Mouse (Mus musculus): ENCODE results near the gene Hes1.

Gene Hes1

DNA sequence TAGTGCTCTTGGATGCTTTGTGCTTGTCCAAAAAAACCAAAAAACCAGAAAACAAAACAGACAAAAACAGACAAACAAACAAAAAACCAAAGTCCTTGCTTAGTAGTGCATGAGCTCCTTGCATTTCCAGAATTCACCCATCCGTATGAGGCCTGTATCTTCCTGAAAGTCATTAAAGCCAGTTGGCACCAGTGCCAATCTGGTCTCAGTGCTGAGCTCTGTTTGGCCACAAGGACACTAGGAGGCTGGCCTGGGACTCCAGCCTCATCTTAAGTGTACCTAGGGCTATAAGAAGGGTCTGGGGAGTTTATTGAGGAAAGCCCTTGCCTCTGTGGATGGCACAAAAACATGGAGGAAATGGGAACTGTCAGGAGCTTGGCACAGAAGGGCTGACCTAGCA lies 50.3 kb downstream of the Hes1 start:
- DNase-seq (ENCODE audit: low spot score in 2 of 2): no peak

All from cerebellum, postnatal 4 days (tissue).